Mouse (Mus musculus) left cerebral cortex, postnatal 4 days (tissue): ENCODE results near the gene Csde1. TPM values are rescaled to one million over a fixed set of nuclear protein-coding genes. Genes with fewer than 3 reads are reported as not detected.

ENCODE experiments used
- total RNA-seq, 2 experiments: library from RNA; stranded (reverse); gene quantifications; 2 replicates each; pipeline ENCODE4 v1.2.3; 2021

Gene Csde1
- total RNA-seq, 2 experiments from 2014 or later: 324 to 349 TPM

Other genes with a start within 250 kb of the Csde1 start
- not detected for gene Tshb, start 237.7 kb upstream of the Csde1 start, total RNA-seq
- gene Sycp1, start 84.3 kb upstream of the Csde1 start, total RNA-seq: not detected
- not detected for gene Nr1h5, start 56.3 kb upstream of the Csde1 start, total RNA-seq
- gene Sike1, start 24.7 kb upstream of the Csde1 start, total RNA-seq: 10 to 100 TPM; 91.5 to 98.7 TPM
- gene Nras, start 37.9 kb downstream of the Csde1 start, total RNA-seq: 100 to 1,000 TPM; 191 to 214 TPM
- not detected for gene Ampd1, start 53.6 kb downstream of the Csde1 start, total RNA-seq
- 1 to 10 TPM; 1.1 to 1.4 TPM for gene Dennd2c, start 82.2 kb downstream of the Csde1 start, total RNA-seq
- gene Bcas2, start 151.2 kb downstream of the Csde1 start, total RNA-seq: 10 to 100 TPM; 86.1 to 93.7 TPM